Mouse (Mus musculus): ENCODE results near the gene Crocc2. TPM values are rescaled to one million over a fixed set of nuclear protein-coding genes. Genes with fewer than 3 reads are reported as not detected.
"Not testable (repeated sequence)": the region's sequence is repeated elsewhere in the genome, so short reads cannot be mapped to it uniquely, and the experiment has no call there.

The Crocc2 gene
- total RNA-seq, 2 experiments from 2014 or later, result not detected

GRCm38 (mm10) chr1:93160501-93161133, 7.9 kb upstream of the Crocc2 start, which contains the start of gene 2310007B03Rik:
Gene 2310007B03Rik (minus strand): TSS chr1:93160948.
- no peak for ATAC-seq (replicated peaks; ENCODE audit: low FRiP score, poor library complexity, severe bottlenecking)

DNA sequence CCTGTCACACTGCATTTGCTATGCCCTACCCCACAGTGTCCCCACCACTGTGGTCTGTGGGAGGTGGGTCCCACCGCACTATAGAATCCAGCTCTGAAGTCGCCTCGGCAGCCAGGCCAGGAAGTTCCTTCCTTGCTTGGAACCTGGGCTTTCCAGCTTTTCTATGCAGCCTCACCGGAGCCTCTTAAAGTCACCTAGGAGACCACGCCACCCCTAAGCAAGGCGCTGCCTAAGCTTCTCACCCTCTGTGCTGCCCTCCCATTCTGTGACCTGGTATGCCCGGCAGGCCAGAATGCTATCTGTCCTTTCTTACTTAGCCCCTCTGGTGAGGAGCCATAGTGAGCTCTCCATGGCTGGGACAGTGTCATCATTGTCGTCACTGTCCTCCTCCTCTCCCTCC, 7.2 kb upstream of the Crocc2 start:
- ATAC-seq (replicated peaks; ENCODE audit: low FRiP score, poor library complexity, severe bottlenecking), result no peak

DNA sequence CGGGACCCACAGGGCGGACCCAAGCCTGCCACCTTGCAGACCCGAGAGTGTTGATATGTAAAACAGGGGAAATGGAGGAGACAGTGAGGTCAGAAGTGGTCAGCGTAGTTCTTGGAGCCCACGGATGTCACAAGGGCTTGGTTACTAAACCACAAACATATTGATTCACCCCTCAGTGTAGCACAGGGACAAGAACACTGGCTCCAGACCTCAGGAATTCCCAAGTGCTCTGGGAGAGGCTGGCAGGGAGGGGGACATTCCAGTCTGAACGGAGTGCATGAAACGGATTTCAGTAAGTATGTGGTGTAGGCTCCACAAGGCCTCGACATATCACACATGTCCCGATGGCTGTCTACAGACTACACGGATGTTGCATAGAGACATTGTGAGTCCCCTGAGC, 6.6 kb upstream of the Crocc2 start:
- no peak for ATAC-seq (replicated peaks; ENCODE audit: low FRiP score, poor library complexity, severe bottlenecking)

DNA sequence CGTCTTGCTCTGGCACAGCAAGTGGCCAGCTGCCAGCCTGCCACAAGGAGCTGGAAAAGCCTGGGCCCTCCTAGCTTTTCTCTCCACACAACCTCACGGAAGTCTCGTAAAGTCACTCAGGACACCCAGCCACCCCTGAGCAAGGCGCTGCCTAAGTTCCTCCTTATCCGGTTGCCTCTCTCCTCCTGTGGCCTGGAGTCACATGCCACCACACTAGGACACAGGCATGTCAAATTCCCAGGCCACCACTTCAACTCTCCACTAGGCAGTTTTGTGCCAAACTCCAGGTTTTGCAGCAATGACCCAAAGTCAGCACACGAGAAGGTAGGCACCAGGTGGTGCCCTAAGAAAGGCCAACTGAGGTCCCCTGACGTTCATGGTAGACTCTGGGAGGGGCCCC, 5.9 kb upstream of the Crocc2 start:
- ATAC-seq (replicated peaks; ENCODE audit: low FRiP score, poor library complexity, severe bottlenecking), result no peak

GRCm38 (mm10) chr1:93165447-93165846, 3.1 kb upstream of the Crocc2 start:
- no peak for ATAC-seq (replicated peaks; ENCODE audit: low FRiP score, poor library complexity, severe bottlenecking)

- ATAC-seq (replicated peaks; ENCODE audit: low FRiP score, poor library complexity, severe bottlenecking), result no peak
Measured at GRCm38 (mm10) chr1:93166346-93167079, 2.0 kb upstream of the Crocc2 start.

GRCm38 (mm10) chr1:93173665-93174064, 5.1 kb downstream of the Crocc2 start:
- ATAC-seq (replicated peaks; ENCODE audit: low FRiP score, poor library complexity, severe bottlenecking), result no peak

DNA sequence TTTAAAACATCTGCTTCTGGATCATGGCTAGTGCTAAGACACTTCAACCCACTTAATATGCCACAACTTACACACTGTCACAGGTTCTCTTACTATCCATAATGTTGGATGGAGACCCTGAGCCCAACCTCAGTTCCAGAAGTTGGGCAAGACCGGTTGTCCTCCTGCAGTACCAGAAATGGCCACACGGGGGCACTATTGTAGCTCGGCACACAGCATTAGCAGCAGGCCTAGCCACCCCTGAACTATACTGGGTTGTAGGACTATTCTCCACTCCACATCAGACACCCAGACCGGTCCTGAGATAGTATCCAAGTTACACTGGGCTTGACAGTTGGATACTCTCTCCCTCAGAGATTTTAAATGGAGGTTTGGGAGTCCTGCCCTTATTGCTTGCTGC, 5.9 kb downstream of the Crocc2 start:
- ATAC-seq (replicated peaks; ENCODE audit: low FRiP score, poor library complexity, severe bottlenecking), result 0 out of 2 replicates have a peak, but pooled peaks have one; percentile 53

GRCm38 (mm10) chr1:93175849-93176248, 7.3 kb downstream of the Crocc2 start:
- no peak for ATAC-seq (replicated peaks; ENCODE audit: low FRiP score, poor library complexity, severe bottlenecking)

DNA sequence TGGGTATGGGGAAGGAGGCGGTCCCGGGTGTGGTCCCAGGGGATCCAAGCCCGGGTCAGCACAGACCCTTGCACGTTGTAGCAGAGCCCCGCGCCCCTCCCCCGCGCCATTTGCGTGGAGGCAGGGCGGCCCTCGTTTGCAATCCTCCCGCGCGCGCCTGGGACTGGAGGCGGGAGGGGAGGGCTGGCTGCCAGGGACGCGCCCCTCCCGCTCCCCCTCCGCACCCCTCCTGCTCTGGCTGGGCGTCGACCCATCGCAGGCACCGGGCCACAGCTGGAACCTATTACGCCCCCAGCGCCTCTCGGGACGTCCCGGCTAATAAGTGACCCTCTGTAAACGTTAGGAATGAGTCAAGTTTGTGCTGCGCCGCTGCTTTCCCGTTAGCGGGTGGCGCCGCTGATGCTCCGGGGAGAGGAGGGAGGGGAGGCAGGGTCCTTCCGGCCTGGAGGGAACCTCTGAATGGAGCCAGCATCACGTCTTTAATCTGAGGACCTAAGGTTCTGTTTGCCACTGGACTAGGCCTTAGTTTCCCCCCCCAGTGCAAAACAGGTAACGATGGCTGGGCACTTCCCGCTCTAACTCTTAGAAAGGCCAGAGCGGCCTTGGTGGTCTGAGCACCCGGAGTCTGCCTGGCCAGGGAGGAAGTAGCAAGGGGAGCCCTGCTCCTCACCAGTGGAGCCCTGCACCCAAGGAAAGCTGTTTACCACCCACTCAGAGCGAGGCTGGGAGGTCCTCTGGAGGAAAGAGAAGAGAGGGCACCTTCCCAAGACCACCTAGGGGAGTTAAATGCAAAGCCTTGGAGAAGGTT, 8.2 kb downstream of the Crocc2 start:
- no peak for ATAC-seq (replicated peaks; ENCODE audit: low FRiP score, poor library complexity, severe bottlenecking)

DNA sequence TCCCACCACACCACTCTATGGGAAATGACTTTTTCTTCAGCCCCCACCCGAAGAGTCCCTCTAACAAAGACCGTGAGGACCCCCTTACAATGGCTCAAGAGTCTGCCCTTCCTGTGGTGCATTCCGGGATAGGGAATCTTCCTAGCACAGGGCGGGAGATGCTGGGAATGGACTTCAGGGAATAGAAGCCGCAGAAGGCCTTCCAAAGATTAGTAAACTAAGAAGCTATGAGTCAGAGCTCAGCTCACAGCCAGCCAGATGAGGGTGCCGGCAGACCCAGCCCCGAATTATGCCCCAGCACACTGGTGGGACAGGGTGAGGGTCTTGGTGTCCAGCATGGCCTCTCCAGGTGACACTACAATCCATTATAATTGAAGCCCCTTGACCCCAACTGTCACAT, 13.8 kb downstream of the Crocc2 start:
- no peak for ATAC-seq (replicated peaks; ENCODE audit: low FRiP score, poor library complexity, severe bottlenecking)

DNA sequence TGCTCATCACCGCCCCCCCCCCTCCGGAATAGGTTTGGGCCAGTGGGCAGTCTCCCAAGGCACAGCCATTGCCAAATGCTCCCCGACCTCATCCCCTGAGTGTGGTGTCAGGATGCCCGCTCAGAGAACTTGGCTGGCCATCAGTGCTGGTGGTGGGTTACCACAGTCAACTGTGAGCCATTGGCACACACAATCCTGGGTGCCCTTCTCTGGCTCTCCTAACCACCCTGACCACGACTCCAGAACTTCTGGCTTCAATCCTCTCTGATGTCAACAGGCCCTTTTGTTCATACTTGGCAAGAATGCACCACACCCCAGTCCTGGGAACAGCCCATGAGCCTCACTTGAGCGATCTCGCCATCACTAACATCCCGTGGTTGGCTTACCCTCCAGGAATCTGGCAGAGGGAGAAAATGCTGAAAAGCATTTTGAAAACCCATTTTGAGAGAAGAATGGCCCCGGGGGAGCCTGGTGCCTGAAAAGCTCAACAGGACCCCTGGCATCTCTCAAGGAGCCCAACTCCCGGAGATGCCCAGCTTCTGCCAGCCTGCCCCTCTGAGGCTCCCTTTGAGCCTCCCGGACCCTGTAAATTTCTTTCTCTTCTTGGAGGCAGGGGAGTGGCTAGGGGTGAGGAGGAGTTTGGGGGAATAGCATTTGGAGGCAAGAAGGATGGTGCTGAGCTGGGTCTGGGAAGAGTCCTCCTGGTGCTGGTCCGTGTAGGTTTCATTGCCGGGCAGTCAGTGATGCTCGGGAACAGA, 15.7 kb downstream of the Crocc2 start:
- no peak for ATAC-seq (replicated peaks; ENCODE audit: low FRiP score, poor library complexity, severe bottlenecking)

DNA sequence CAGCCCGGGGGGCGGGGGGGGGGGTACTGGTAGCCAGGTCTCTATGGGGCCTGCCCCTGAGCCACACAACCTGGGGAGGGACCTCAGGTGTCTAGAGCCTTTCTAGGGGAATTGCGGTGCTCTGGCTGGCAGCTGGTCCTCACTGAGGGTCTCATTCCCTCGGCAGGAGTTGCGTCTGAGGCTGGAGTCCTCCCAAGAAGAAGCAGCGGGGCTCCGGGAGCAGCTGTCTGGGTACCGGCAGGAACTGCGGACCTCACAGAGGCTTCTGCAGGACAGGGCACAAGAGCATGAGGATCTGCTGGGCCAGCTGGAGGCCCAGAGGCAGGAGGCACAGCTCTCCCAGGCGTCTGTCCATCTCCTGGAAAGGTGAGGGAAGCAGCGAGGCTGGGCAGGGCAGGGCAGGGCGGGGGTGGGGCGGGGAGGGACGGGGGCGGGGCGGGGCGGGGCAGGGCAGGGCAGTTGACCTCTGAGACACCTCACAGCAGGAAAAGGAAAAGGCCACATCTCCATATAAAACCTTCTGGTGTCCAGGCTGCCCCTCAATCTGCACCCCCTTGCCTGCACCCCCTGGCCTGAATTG, 22.3 kb downstream of the Crocc2 start:
- ATAC-seq (replicated peaks; ENCODE audit: low FRiP score, poor library complexity, severe bottlenecking), result no peak

GRCm38 (mm10) chr1:93194961-93195360, 26.4 kb downstream of the Crocc2 start:
- ATAC-seq (replicated peaks; ENCODE audit: low FRiP score, poor library complexity, severe bottlenecking), result no peak

- not testable (repeated sequence) for ATAC-seq (replicated peaks; ENCODE audit: low FRiP score, poor library complexity, severe bottlenecking)
Measured at GRCm38 (mm10) chr1:93197454-93197853, 28.9 kb downstream of the Crocc2 start.

GRCm38 (mm10) chr1:93197916-93198315, 29.4 kb downstream of the Crocc2 start:
- no peak for ATAC-seq (replicated peaks; ENCODE audit: low FRiP score, poor library complexity, severe bottlenecking)

DNA sequence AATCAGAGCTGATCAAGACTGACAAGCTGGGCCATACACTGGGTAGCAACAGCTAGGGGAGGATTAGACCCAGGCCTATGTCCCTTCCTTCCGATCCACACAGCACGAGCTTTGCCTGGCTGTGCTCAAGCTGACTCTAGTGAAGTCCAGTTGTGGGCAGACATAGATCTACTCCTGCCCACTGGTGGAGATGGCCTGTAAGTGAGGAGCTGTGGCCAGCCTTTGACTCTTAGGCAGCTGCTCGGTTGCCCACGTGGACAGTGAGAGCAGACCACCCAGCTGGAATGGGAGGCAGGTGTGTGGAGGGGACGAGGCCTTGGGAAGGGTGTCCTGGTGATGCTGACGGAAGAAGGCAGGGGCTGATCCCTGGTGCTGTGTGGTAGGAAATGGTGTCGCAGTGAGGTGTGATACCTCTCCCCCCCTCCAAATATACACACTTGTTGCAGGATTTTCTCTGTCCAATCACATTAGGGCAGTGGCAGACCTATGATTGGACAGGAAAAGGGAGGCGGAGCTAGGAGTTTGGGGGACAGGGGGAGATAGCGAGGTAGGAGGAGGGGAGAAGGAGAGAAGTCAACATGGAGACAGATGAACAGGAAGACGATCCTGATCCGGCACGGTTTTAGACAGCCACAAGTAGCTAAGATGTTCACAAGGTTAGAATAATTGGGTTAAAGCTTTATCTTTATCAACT, 37.9 kb downstream of the Crocc2 start:
- no peak for ATAC-seq (replicated peaks; ENCODE audit: low FRiP score, poor library complexity, severe bottlenecking)

GRCm38 (mm10) chr1:93207536-93208064, 39.1 kb downstream of the Crocc2 start:
- no peak for ATAC-seq (replicated peaks; ENCODE audit: low FRiP score, poor library complexity, severe bottlenecking)

GRCm38 (mm10) chr1:93210213-93210641, 41.7 kb downstream of the Crocc2 start:
- no peak for ATAC-seq (replicated peaks; ENCODE audit: low FRiP score, poor library complexity, severe bottlenecking)

Data from erythroid progenitor cell, adult 5-6 weeks (primary cell).